Mouse (Mus musculus) heart, postnatal 36 days (tissue): Measurements from ENCODE around the gene Gm21190. TPM values are rescaled to one million over a fixed set of nuclear protein-coding genes. Genes with fewer than 3 reads are reported as not detected.
A peak's percentile ranks its signal among the peaks of the same experiment; 100 is the strongest.
"Not testable (repeated sequence)": the region's sequence is repeated elsewhere in the genome, so short reads cannot be mapped to it uniquely, and the experiment has no call there.

Experiments
- DNase-seq, 2 experiments: peaks; one replicate each; pipeline ENCODE4 v3.0.0; 2021 to 2022
- intact Hi-C: fragments of 180-260 bp; cut with DNase I; formaldehyde crosslinking; loops from one replicate; pipeline ENCODE4 v1.15.1; 2025
- total RNA-seq, 2 experiments: library from RNA; stranded (reverse); gene quantifications; 2 replicates each; pipeline ENCODE4 v1.2.3; 2021

The Gm21190 gene
- not detected for total RNA-seq

GRCm38 (mm10) chr5:15529122-15529521, at the start of gene Gm21190:
Gene Gm21190 (minus strand): TSS chr5:15529222.
- DNase-seq, intact Hi-C loops: not testable (repeated sequence)

DNA sequence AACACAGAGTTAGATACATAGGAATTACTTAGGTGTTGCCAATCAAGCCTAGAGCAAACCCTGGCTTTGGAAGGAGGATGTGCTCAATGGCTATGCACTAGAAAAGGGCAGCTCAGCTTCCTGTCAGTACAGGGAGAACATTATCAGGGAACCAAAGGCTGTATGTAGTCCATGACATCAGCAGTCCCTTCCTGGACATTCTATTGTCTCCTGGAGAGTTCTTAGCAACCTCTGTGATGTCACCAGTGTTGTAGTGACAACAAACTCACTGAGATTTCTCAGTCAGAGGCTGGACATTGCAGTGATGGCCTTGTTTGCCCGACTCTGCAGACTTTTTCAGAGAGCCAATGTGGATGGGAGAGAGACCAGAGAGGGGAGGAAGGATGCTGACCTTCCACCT, 48.0 kb upstream of the Gm21190 start, which contains the start of gene Gm21083:
Gene Gm21083 (plus strand): TSS at position 301 of the 400 bp plus-strand sequence.
- DNase-seq, intact Hi-C loops: not testable (repeated sequence)

DNA sequence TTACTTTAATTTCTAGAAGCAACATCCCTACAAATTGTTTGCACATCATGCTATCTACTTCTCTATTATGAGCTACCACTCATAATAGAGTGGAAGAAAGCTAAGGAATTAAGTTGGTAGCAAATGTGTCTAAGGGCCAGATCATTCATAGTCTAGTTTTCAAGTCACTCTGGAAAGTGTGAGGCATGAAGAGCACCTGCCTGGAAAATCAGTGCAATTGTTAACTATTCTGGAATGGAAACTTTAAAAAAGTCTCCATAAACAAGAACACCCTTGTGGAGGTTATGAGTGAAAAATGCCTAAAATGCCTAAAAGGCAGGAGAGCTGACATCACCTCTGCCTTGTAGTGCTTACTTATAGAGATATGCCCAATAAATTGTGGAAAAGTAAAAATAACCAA, 44.7 kb upstream of the Gm21190 start:
- DNase-seq, intact Hi-C loops: not testable (repeated sequence)

- intact Hi-C loops, DNase-seq: not testable (repeated sequence)
These were observed 32.6 kb upstream of the Gm21190 start for GRCm38 (mm10) chr5:15561425-15562264.

DNA sequence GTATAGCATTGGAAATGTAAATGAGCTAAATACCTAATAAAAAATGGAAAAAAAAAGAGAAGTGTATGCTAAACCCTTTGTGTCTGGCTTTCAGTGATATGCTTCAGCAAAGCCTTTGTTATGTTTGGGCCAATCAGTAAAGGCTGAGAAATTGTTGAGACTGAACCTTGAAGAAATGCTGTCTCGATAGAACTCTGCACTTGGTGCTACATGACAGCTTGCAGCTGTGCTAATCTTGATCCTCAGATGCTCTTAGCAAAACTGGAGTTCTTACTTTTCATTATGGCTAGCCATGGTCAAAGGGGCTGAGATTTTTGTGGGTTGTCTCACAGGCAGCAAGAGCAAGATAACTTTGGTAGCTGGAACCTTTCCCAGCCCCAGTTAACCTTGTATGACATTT, 29.6 kb upstream of the Gm21190 start:
- DNase-seq, intact Hi-C loops: not testable (repeated sequence)

- DNase-seq, intact Hi-C loops: not testable (repeated sequence)
These were observed 20.6 kb upstream of the Gm21190 start for GRCm38 (mm10) chr5:15549606-15550005.

GRCm38 (mm10) chr5:15549134-15549533, 20.1 kb upstream of the Gm21190 start:
- DNase-seq, intact Hi-C loops: not testable (repeated sequence)

GRCm38 (mm10) chr5:15548642-15549041, 19.6 kb upstream of the Gm21190 start:
- DNase-seq, intact Hi-C loops: not testable (repeated sequence)

DNA sequence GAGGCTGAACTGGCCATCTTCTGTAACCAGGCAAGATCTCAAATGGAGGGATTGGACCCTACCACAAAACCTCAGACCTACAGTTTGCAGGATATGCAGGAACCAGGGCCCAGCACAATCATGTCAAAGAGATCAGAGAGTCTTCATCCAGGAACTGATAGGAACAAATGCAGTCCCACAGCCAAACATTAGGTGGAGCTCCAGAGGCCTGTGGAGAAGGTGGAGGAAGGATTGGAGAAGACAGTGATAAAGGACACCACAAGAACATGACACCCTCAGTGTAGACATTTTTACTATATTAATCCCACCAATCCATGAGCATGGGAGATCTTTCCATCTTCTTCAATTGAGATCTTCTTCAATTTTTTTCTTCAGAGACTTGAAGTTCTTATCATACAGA, 6.6 kb downstream of the Gm21190 start:
- intact Hi-C loops, result not testable (repeated sequence)

GRCm38 (mm10) chr5:15522028-15522427, 7.0 kb downstream of the Gm21190 start:
- DNase-seq, intact Hi-C loops: not testable (repeated sequence)

More for the DNA sequence above, 6.6 kb downstream of the Gm21190 start:
- peak in 1 of 2 experiments; percentile 7 for DNase-seq

DNA sequence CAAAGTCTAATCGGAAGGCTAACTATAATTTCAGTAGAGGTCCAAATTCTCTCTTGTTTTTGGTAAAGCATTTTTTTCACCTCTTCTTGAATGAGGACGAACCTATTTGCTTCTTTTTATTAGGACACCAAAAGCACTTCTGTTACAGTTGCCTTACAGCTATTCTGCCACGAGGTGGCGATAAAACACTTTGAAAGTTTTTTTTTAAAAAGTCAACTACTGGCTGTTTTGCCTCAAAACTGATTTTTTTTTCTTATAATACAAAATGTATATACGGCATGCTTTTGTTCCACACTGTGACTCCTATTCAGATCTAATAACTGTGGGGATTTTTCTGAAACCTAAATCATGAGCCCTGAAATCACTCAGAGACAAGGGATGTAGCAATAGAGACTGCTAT, 8.6 kb downstream of the Gm21190 start:
- intact Hi-C loops, DNase-seq: not testable (repeated sequence)

DNA sequence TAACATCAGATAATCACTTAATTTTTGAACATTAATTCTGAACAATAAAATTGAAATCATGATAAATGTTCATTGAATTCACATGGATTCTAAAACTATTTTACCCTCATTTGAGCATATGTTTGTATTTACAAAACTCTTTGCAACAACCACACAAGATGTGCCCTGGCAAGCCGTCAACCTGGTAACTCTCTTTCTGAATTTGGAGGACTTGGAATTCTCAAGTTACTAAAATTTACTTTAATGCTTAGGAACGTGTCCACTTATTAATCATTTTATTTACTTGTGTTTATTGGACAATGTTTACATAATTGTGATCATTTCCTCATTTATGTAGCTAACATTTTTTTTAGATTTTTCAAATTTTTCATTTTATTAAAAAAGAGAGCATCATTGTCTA, 11.9 kb downstream of the Gm21190 start:
- intact Hi-C loops, DNase-seq: not testable (repeated sequence)

- DNase-seq, intact Hi-C loops: not testable (repeated sequence)
These were observed 16.8 kb downstream of the Gm21190 start for GRCm38 (mm10) chr5:15512236-15512635.

DNA sequence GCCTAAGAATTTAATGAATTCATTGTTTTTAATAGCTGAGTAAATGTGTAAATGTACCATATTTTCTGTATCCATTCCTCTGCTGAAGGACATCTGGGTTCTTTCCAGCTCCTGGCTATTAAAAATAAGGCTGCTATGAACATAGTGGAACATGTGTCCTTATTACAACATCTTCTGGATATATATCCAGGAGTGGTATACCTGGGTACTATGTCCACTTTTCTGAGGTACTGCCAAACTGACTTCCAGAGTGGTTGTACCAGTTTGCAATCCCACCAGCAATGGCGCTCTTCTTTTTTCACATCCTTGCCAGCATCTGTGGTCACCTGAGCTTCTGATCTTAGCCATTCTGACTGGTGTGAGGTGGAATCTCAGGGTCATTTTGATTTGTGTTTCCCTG, 19.1 kb downstream of the Gm21190 start:
- DNase-seq, intact Hi-C loops: not testable (repeated sequence)

GRCm38 (mm10) chr5:15508460-15509451, 20.3 kb downstream of the Gm21190 start:
- intact Hi-C loops, DNase-seq: not testable (repeated sequence)

DNA sequence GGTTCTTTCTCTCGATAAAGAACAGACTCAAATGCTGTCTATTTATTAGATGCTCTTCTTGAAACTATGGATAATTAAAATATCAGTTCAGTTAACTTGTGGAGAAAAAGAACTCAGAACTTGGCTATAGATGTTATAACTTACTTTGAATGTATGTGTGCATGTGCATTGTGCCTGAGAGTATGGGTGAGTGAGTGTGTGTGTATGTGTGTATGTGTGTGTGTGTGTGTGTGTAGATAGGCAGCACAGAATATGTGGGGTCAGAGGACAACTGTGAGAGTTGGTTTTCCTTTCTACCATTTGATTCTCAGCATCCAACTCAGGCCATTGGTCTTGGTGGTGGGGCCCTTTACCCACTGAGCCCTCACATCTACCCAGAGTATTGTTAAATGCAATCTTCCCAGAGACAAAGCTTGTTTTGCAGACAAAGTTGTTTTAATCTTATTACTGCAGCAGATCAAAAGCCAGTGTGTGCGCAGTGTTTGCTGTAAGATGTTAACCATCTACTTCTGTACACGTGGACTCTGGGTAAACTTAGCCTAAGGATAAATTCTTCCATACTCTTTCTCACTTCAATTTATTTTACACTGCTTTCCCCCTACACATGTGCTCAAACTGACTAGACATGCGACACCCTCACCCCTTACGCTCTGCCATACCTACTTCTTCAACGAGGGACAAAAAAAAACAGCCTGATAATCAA, 21.1 kb downstream of the Gm21190 start:
- DNase-seq, intact Hi-C loops: not testable (repeated sequence)

DNA sequence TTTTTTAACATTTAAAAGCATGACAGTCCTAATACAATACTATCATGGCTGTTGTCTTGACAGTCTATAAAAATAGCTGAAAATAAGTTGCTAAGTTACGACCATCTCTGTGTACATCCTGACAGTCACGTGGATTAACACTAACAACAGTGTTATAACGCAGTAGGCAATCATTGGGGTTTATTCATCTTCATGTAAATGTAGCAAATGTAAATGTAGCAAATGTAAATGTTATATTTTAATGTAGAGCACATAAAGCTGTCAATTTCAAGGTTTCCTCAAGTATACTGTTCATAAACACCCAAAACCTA, 21.8 kb downstream of the Gm21190 start:
- DNase-seq, result no peak
- intact Hi-C loops, result no loop called here

DNA sequence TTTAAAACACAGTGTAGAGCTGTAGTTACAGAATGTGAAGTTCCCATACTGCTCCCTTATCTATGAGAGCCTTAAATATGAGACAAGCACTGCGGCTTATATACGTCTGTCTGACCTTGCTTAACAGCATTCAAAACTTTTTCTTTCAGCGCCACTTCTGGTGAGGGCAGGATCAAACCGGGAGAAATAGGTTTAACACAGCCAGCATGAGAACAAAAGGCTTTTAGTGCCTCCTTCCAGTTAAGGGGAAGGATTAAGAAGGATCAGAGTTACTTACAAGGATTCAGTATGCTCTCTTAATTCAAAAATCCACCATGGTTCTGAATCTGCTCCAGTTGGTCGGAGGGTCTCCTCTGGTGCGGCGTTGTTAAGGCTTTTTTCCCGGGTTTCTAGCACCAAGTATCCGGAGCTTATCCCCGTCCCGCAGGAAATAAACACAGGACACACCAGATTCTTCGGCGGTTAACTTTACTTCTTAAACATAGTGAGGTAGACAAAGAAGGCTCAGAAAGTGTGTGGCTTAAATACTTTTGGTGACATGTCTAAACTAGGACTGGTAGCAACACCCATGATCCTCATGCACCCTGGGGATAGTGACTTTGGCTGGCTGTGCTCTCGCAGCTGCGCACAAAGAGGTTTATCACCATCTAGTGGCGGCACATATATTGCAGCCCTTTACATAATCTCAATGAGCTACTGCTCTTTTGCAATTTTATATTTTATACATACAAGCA, 22.3 kb downstream of the Gm21190 start:
- intact Hi-C loops, result no loop called here
- DNase-seq, result peak in 1 of 2 experiments; percentile 24

DNA sequence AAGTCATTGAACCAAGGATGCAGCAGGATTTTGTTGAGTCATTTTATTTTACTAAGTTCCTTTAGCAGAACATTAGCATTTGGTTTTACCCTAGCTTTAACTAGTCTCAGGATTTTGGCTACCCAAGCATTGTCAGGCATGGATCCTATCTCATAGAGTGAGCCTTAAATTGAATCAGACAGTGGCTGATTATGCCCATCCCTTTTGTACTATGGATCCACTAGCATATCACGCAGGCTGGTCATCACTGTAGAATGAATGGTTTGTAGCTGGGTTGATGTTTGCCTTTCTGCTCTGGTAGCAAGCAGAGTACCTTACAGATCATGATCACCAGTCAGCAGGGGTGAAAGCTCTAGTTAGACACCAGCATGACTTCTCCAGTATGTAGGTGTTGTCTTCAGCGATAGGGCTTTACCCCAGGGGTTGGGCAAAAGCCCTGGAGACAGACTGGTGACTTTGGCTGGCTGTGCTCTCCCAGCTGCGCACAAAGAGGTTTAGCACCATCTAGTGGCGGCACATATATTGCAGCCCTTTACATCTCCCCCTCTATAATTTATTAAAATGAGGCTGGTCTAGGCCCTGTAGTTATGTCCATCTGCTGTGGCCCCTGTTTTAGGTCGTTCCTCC, 30.1 kb downstream of the Gm21190 start:
- intact Hi-C loops, result not testable (repeated sequence)

More for the DNA sequence above, 30.1 kb downstream of the Gm21190 start:
- DNase-seq, result peak; percentile 21 to 37
